Mouse (Mus musculus): ENCODE measurements around the gene Mrgprg. TPM values are rescaled to one million over a fixed set of nuclear protein-coding genes. Genes with fewer than 3 reads are reported as not detected.
A peak's percentile ranks its signal among the peaks of the same experiment; 100 is the strongest.

Mrgprg gene
- total RNA-seq, 2 experiments from 2014 or later = 1.3 to 3.8 TPM

DNA sequence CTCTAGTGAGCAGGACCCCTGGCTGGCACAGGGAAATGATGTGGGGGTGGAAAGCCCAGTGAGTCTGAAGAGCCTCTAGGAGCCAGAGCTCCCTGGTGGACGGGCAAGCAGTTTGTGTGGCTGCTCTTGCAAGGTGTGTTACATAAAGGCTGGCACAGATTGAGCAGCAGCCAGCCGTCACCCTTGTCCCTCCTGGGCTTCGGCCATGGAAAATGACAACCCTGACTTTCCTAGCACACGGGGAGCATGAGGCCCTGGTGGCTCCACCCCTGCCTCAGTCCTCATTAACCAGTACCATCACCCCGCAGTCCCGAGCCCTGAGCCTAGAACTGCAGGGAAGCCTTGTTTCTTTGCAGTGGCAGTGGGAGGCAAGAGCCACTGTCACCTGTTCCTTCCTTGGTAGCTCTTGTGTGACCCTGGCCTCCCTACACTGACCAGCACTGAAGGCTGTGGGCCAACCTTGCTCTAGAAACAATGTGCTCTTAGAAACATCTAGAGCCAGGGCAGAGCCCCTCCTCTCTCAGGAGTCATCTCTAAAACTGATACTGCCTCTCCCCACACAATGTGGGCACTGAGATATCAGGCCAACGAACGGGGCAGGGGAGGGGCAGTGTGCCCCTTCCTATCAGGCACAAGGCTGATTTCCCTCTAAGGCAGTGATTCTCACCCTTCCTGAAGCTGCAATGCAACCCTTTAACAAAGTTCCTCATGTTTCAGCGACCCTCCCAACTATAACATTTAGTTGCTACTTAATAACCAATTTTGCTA is 11.3 kb downstream of the Mrgprg start:
- DNase-seq = peak in 1 of 2 experiments; percentile 44

DNA sequence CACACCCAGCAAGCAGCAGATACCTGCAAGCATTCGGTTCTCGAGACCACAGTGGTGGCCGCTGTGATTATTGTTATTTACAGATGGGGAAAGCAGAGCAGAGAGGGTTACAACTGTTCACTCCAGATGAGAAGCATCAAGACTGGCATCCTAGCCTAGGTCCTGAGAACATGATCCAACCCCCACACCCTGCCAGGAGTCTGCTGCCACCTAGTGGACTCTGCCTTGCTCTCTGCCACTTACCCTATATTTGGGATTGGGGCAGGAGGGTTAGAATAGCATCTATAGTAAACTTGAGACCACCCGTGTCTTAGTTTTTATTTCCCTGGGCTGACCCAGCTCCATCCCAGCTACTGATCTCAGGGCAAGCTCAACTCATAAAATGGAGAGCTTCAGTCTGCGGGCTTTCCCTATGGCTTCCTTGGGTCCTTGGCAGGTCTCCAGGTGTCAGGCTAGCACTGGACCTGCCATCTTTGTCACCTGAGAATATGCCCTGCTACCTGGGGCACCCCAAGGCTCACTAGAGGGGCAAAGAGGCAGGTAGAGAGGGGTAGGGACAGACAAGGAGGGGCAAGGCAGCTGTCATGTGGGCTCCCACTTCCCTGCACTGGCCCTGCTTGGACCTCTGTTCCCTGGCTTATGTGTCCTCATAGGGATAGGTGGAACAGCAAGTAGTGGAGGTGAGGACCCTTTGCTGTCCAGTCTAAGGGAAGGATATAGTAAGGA is 12.6 kb downstream of the Mrgprg start:
- DNase-seq = peak; percentile 71 to 80

DNA sequence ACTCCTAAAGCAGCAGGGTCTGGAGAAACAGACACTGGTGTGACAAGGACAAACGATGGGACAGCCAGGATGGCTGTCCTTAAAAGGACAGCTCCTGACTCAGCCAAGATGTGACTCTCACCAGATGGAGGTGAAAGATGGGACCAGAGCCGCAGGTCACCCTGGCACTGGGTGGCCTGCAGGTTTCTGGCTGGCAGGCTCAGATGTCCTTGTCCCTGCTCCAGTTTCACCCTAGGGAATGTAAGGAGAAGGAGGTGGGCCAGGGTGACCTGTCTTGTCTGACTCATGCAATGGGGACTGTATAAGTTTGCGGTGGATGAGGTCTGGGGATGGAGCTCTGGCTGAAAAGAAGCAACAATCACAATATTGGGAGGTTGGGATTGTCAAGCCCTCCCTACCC is 14.2 kb downstream of the Mrgprg start:
- DNase-seq = no peak

DNA sequence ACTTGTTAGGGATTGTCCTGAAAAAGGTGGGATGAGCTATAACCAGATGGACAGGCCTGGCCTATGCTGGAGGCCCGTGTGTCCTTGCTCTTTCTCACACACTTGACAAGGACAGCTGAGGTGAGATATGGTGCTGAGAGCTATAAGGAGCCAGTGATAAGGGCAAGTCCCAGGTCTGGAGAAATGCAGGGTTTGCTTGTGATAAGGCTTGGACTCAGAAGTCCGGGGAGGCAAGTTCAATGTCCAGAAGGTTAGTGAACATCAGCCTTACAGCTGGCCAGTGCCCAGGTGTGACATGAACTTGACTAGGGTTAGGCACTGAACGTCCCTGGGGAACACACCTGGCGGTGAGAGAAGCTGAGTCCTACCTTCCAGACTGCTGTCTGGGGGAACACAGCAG is 14.7 kb downstream of the Mrgprg start:
- DNase-seq = no peak

DNA sequence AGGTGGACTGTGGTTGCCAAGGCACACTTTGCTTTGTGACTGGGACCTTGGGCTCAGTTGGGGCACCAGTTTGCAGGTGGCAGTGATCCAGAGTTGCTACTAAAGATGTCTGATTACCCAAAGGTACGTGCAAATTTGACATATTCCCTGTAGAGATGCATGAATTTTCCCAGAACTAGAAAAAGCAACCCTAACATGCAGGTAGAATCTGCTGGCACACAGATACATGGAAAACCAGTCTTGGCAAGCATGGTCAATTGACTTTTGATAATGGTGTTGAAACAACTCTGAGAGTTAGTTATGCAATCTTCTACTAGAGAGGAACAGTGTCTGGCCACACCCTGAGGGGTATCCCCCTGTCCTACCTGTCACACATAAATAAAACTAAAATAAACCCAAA is 15.4 kb downstream of the Mrgprg start:
- no peak for DNase-seq

DNA sequence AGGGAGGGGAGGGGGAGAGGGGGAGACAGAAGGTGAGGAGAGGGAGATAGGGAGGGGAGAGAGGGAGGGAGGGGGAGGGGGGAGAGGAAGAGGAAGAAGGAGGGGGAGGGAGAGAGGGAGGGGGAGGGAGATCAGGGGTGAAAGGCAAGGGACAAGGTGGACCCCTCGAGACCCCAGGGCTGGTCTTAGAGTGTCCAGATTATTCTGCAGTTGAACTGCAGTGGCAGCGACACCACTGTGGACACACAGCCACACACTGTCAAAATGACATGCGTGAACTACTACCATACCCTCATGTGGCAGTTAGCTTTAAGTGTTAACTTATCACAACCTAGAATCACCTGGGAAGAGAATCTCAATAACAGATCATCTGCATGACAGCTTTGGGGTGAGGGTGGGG is 17.7 kb downstream of the Mrgprg start:
- no peak for DNase-seq

DNA sequence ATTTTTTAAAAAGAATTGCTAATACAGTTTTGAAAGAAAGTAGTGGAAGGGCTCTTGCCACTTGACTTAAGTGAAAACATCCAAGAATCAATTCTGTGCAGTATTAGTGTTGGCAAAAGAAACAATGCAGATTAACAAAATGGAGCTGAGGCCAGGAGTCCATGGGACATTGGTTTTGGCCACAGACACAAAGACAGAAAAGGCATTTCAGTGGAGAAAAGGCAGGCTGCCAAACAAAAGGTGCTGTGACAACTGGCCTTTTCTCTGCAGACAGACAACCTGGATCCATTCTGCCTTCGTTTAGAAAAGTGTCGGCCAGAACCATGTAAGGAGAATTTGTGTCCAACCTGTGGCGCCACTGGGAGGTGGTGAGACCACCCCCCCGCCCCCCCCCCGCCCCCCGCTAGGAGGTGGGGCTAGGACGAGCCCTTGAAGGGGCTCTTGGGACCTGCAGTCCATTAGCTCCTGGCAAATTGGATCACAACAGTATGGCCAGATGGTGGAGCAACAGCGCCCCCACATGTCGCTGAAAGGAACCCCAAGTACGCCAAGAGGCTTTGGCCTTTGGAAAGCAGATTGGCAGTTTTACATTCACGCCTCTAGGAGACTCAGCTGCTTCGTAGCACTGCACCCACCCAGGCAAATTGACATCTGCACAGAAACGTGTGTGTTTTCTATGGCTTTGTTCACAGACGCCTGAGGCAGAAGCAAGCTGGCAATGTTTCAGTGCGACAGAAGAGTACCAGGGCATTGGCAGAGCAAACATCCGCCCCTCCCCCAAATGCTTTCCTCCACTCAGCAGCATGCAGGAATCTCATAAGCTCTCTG is 18.5 kb downstream of the Mrgprg start:
- DNase-seq = peak; percentile 88 to 90

DNA sequence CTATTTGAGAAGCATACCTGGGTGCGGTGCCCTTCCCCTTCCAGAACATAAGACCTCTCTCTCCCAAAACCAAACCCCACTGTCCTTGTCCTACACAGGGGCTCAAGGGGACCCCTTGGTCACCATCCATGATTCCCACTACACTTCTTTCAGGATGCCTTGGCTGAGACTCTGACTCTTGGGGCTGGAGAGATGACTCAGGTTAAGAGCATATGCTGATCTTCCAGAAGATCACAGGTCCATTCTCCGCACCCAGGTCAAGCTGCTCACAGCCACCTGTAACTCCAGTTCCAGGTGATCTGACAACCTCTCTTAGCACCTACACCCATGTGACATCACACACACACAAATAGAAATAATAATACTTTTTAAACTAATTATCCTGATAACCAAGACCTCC is 26.1 kb downstream of the Mrgprg start:
- DNase-seq = no peak

DNA sequence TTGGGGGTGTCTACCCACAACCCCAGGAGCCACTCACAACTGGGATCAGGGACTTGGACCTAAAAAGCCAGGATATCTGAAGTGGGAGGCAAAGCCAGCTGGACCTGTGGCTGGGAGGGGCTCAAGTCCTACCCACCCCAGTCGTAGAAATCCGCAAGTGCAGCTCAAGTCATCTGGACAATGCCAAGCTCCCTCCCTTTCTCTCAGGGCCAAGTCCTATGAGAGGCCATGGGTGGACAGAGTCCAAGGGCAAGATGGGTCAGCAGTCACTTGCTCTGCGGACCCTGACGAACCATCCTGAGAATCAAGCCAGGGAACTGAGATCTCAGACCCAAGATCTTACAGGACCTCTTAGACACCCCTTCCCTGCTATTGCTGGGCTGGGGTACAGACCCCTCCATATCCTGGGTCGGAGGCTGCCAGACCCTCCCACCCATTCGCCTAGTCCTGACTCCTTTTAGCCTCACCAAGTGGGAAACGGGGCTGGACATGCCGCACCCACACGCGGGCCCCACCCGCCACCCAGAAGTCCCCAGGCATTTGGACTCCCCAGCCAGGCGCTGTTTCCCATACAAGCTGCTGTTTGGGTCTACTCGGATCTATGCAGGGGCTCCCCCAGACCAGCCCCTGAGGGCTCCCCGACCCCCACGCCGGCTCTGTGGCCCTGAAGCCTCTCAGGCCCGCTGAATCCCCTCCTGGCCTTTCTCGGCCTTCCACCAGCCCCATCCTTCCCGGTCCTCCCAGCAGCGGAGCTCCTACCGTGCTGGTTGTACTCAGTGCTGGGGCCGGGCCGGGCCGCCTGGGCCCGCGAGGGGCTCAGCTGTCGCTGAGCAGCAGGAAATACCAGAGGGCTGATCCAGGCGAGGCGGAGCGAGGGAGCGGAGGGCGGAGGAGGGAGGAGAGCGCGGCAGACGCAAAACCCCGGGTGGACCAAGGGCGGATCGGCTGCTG is 27.0 kb downstream of the Mrgprg start:
- DNase-seq = peak; percentile 91 to 93

DNA sequence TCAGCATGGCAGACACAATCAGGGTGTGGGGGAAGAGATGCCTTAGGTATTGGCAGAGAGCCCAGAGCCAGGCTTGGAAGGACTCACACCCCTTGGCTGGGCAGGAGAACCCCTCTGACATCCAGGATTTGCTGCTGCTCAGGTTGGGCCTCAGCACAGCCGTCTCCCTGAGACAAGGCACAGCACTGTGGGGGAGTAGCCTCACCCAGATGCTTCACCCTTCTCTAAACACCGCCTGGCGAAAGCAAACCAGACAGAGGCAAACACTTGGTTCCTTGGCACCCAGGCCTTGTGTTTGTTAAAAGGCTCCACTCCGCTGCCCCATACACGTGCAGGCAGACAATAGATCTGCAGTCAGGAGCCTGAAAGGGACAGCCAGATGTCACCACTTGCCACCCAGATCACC is 28.2 kb downstream of the Mrgprg start:
- DNase-seq = no peak

DNA sequence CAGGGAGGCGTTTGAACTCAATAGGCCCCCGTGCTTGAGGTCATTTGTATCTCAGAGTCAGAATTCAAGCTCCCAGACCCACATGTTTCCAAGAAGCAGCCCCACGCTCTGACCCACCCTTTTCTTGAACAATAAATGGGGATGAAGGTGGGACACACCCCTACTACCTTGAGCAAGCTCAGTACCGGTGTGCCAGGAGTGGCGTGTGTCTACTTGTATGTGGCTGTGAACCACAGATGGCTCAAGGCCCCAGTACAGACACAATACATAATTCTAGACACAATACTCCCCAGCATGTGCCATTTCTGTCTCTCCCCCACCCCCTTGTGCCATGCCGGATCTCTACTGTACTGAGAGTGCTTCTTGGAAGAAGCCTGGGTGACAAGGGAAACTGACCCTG is 28.6 kb downstream of the Mrgprg start:
- no peak for DNase-seq

DNA sequence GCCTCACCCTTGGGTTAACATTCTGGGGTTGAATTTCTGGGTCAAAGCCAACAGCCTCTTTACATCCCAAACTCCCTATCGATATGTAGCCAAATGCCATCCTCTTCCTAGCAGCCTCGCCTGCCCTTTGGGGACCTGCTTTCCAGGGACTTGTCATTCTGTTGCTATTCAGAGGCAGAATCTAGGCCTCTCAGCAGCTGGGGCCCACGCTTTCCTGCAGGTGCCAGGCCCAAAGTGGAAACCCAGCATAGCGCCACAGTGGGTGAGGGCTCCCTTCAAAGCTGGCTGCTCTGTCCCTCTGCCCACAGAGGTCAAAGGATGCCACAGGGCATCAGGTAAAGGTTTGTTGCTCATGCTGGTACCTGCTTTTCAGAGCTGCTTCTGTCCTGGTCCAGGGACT is 33.0 kb downstream of the Mrgprg start:
- no peak for DNase-seq

DNA sequence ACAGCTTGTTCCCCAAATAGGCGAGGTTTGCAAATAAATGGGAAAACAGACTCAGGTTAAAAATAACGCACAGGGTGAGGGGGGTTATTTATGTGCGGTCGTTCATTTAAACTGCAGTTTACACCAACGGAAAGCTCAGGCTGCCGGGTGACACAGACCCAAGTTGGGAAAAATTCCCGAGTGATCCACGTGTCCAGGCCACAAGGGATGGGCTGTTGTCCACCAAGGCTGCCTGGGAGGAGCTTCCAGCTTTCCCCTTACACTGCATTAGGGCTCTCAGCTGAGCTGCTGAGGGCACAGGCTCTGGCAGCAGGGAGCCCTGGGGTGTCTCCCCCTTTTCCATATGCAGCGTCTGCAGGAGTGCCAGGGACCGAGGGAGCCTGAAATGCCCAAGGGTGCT is 36.9 kb downstream of the Mrgprg start:
- no peak for DNase-seq

DNA sequence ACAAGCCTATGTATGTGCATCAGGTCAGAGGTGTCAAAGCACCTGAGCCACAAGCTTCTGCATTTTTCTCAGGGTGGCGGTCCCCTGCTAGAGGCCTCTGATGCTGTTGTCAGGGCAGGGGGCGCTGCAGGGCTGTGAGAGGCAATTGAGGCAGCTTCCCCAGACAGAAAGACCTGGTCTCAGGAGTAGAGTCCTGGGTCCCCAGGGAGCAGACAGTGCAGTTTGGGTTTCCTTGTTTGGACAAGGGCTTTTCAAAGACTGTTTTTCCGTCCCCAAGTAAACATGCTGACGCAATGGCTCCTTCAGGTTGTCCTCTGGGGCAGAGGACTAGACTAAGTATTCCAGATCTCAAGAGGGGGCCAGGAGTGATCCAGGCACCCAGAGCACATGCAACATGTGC is 40.4 kb downstream of the Mrgprg start:
- no peak for DNase-seq

DNA sequence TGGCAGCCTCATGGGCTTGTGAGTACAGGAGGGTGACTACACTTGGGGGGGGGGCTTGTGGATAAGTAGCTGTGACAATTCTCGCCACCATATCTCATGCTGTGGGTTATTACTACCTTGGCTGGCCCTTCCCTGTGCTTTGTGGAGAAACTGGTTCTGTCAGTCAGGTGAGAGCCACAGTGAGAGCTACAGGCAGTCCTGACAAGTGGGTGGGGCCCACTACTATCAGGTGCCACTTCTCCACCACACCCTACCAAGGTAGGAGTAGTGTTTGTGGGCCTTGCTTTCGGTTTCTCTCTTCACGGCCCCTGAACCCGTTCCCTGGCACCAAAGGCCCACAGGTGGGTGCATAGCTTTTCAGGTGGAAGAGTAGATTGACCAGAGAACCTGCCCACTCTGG is 43.0 kb downstream of the Mrgprg start:
- DNase-seq = no peak

DNA sequence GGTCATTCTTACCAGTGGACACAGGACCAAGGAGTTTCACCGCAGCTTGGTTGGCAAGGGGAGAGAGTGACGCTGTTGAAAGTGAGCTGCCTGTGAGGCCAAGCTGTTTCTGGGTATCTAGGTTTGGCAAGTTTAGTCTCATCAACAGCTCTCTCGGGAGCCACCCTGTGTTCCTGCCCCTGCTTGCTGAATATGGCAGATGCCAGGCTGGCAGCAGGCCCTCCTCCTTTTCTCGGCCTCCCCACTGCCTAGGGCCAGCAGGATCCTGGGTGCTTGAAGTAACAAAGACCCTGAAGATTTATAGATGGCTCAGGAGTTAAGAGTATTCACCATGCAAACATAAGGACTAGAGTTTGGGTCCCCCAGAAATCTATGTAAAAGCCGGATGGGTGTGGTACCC is 44.1 kb downstream of the Mrgprg start:
- DNase-seq = peak in 1 of 2 experiments; percentile 24

DNA sequence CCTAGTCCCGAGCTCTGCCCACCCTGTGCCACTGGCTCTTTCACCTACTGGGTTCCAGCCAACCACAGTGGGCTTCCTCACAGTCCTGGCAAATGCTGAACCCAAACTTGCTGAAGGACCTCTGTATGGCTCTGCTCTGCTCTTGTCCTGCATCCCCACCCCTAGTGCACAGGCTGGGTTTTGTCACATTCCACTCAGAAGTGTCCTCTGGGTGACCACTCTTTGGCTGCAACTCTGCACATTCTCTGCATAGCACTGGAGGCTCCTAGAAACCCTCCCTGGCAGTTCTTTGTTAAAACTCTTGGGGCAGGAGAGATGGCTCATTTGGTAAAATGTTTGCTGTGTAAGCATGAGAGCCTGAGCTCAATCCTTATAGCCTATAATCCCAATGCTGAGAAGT is 49.0 kb downstream of the Mrgprg start:
- no peak for DNase-seq
